In genomic region chr13:56616386-56616785, GRCm38 (mm10) we compare ENCODE assay signal across 14 mouse cellular contexts. TPM values are rescaled to one million over a fixed set of nuclear protein-coding genes. Genes with fewer than 3 reads are reported as not detected.
DNase-seq lines count a peak whose midpoint lies in the region; ATAC-seq and TF ChIP-seq lines count a peak whose summit lies in the region.
"Had no signal": no experiment of that assay in that cellular context is flagged by ENCODE, and none has a peak within 500 bp of the region (broad histone marks: within the 10 kb centered on the region; RNA-seq: fewer than 3 reads in every experiment).

No protein-coding gene starts in this region.

- no peak for TF ChIP-seq CTCF in CH12.LX (conservative IDR thresholded peaks at IDR 0.05 in 1 of 2, IDR thresholded peaks at IDR 0.05 in 1 of 2; ENCODE audit: low read depth in 2 of 2, low read length in 2 of 2)
- no peak for TF ChIP-seq CTCF in MEL (IDR thresholded peaks at IDR 0.05 in 2 of 3, conservative IDR thresholded peaks at IDR 0.05 in 1 of 3; ENCODE audit: control insufficient read depth in 1 of 3, insufficient read depth in 1 of 3, low read depth in 2 of 3, low read length in 3 of 3, poor library complexity in 1 of 3, severe bottlenecking in 1 of 3)

- no peak overlapping the region for H3K27ac ChIP-seq in kidney, embryonic 15.5 days
- H3K27ac ChIP-seq in CH12.LX (ENCODE audit: insufficient read depth, low read depth): no peak overlapping the region
- H3K27ac ChIP-seq in MEL (ENCODE audit: control insufficient read depth, low read depth, low read length): no peak overlapping the region
- H3K27ac ChIP-seq: embryonic facial prominence, embryonic 12.5 days; heart, embryonic 13.5 days; hindbrain, embryonic 12.5 days; liver, embryonic 13.5 days had no signal

- no peak for ATAC-seq in kidney, embryonic 15.5 days (replicated peaks; ENCODE audit: low FRiP score)

- in situ Hi-C loops in CH12.LX (cut with MboI; ENCODE audit: low pct_ligation_motif_present, low pct_unique_long_range_greater_than_20kb, low sequenced_read_pairs): no loop called here

- no peak for DNase-seq in kidney, postnatal 4 days
- DNase-seq in CH12.LX (ENCODE audit: extremely low read depth) (peak; percentile 3), MEL (ENCODE audit: low read depth, low spot score) (no peak)
- DNase-seq in retina, postnatal 1 day: no peak
- no peak for DNase-seq in right cerebral cortex, adult 18-20 months
- DNase-seq: kidney, adult 2 months; liver, embryonic 13.5 days; thymus, adult 18-20 months had no signal

- H3K9me3 ChIP-seq in kidney, embryonic 15.5 days (replicated peaks): no peaks in the 10 kb centered on the region
- H3K9me3 ChIP-seq in CH12.LX (replicated peaks; ENCODE audit: low read length) (no peaks in the 10 kb centered on the region), MEL (replicated peaks; ENCODE audit: insufficient read depth, low read length) (no peaks in the 10 kb centered on the region)
- no peaks in the 10 kb centered on the region for H3K9me3 ChIP-seq in megakaryocyte, embryonic 14.5 days
- H3K9me3 ChIP-seq: embryonic facial prominence, embryonic 12.5 days; heart, embryonic 13.5 days; hindbrain, embryonic 12.5 days; liver, embryonic 13.5 days had no signal

- 0 out of 2 replicates have a peak, but pooled peaks cover under 1% of the 10 kb centered on the region for H3K27me3 ChIP-seq in kidney, embryonic 15.5 days
- H3K27me3 ChIP-seq in CH12.LX (replicated peaks) (peaks cover 86% of the 10 kb centered on the region), MEL (ENCODE audit: control insufficient read depth in 1 of 2, insufficient read depth in 2 of 2, low read length in 2 of 2) (no peaks in the 10 kb centered on the region)
- H3K27me3 ChIP-seq in megakaryocyte, embryonic 14.5 days (replicated peaks): peaks cover 29% of the 10 kb centered on the region
- H3K27me3 ChIP-seq: embryonic facial prominence, embryonic 12.5 days; liver, embryonic 13.5 days had no signal

- TF ChIP-seq EP300 in CH12.LX (IDR thresholded peaks at IDR 0.05; ENCODE audit: low read length) (no peak), MEL (IDR thresholded peaks at IDR 0.05; ENCODE audit: low read depth in 1 of 2, low read length in 2 of 2) (no peak)

- 0 out of 2 replicates have a peak overlapping the region, but pooled peaks have one; percentile 13 for H3K4me2 ChIP-seq in kidney, embryonic 15.5 days
- H3K4me2 ChIP-seq in CH12.LX (ENCODE audit: insufficient read depth, low read depth, poor library complexity, severe bottlenecking): no peak overlapping the region
- H3K4me2 ChIP-seq: embryonic facial prominence, embryonic 12.5 days; heart, embryonic 13.5 days; hindbrain, embryonic 12.5 days; liver, embryonic 13.5 days had no signal

- TF ChIP-seq RAD21 in CH12.LX (IDR thresholded peaks at IDR 0.05; ENCODE audit: low read depth, low read length) (no peak), MEL (IDR thresholded peaks at IDR 0.05; ENCODE audit: low read depth, low read length) (no peak)

- H3K9ac ChIP-seq in kidney, embryonic 15.5 days: no peak overlapping the region
- H3K9ac ChIP-seq in CH12.LX (ENCODE audit: insufficient read depth, low read depth) (no peak overlapping the region), MEL (ENCODE audit: control insufficient read depth, low read depth, low read length, poor library complexity, severe bottlenecking) (no peak overlapping the region)
- H3K9ac ChIP-seq: embryonic facial prominence, embryonic 12.5 days; heart, embryonic 13.5 days; hindbrain, embryonic 12.5 days; liver, embryonic 13.5 days had no signal

- H3K4me3 ChIP-seq in kidney, embryonic 15.5 days (replicated peaks): no peak overlapping the region
- H3K4me3 ChIP-seq in CH12.LX (replicated peaks in 1 of 3; ENCODE audit: low read depth in 2 of 3, low read length in 2 of 3, poor library complexity in 1 of 3): no peak overlapping the region
- no peak overlapping the region for H3K4me3 ChIP-seq in MEL (ENCODE audit: control insufficient read depth in 1 of 2, insufficient read depth in 1 of 2, low read depth in 2 of 2, low read length in 2 of 2)
- peak overlapping the region; percentile 76 for H3K4me3 ChIP-seq in megakaryocyte, embryonic 14.5 days (replicated peaks)
- H3K4me3 ChIP-seq: embryonic facial prominence, embryonic 12.5 days; heart, embryonic 13.5 days; hindbrain, embryonic 12.5 days; liver, embryonic 13.5 days had no signal

- H3K4me1 ChIP-seq in kidney, embryonic 15.5 days: peaks cover 74% of the 10 kb centered on the region
- H3K4me1 ChIP-seq in CH12.LX (ENCODE audit: control insufficient read depth in 1 of 2, insufficient read depth in 2 of 2) (no peaks in the 10 kb centered on the region), MEL (ENCODE audit: control insufficient read depth in 1 of 2, insufficient read depth in 2 of 2, low read length in 2 of 2) (no peaks in the 10 kb centered on the region)
- peaks cover 34% of the 10 kb centered on the region for H3K4me1 ChIP-seq in megakaryocyte, embryonic 14.5 days

- WGBS in kidney, embryonic 15.5 days: 22% methylated on average over 7 of the region's 7 CpGs

- H3K79me2 ChIP-seq in CH12.LX (replicated peaks; ENCODE audit: control insufficient read depth, extremely low read depth, insufficient read depth, poor library complexity, severe bottlenecking): no peaks in the 10 kb centered on the region
- H3K79me2 ChIP-seq in MEL (ENCODE audit: control insufficient read depth, insufficient read depth, low read length, poor library complexity): no peaks in the 10 kb centered on the region

- H3K36me3 ChIP-seq in kidney, embryonic 15.5 days: peaks cover 15% of the 10 kb centered on the region
- no peaks in the 10 kb centered on the region for H3K36me3 ChIP-seq in CH12.LX (replicated peaks in 1 of 2; ENCODE audit: control insufficient read depth in 1 of 2, insufficient read depth in 1 of 2, low read length in 1 of 2)
- H3K36me3 ChIP-seq in MEL (ENCODE audit: control insufficient read depth in 1 of 2, insufficient read depth in 2 of 2, low read length in 2 of 2): no peaks in the 10 kb centered on the region
- no peaks in the 10 kb centered on the region for H3K36me3 ChIP-seq in megakaryocyte, embryonic 14.5 days (replicated peaks; ENCODE audit: low read length)
- H3K36me3 ChIP-seq: G1E; hindbrain, embryonic 12.5 days; liver, embryonic 13.5 days had no signal

- TF ChIP-seq POLR2A in CH12.LX (IDR thresholded peaks at IDR 0.05; ENCODE audit: low read depth, low read length): no peak
- TF ChIP-seq POLR2A in MEL (IDR thresholded peaks at IDR 0.05; ENCODE audit: control insufficient read depth in 1 of 2, insufficient read depth in 1 of 2, low read depth in 1 of 2, low read length in 2 of 2, poor library complexity in 1 of 2): no peak

- dilution Hi-C loops in CH12.LX (cut with MboI; ENCODE audit: extremely low pct_ligation_motif_present, extremely low pct_unique_long_range_greater_than_20kb, low sequenced_read_pairs): no loop called here

TF ChIP-seq in CH12.LX, 34 proteins besides CTCF, POLR2A, EP300 and RAD21:
- peak; percentile 91 for TF ChIP-seq ZNF384 (IDR thresholded peaks at IDR 0.05; ENCODE audit: low read depth, low read length)
- TF ChIP-seq ZKSCAN1 (IDR thresholded peaks at IDR 0.05; ENCODE audit: borderline replicate concordance, low read depth, low read length): no peak

TF ChIP-seq in MEL, 35 proteins besides CTCF, POLR2A, EP300 and RAD21:
- peak; percentile 65; the same call in 1 of the 2 replicates for TF ChIP-seq ZNF384 (IDR thresholded peaks at IDR 0.05; ENCODE audit: low read depth, low read length)
- no peak for TF ChIP-seq TBP (IDR thresholded peaks at IDR 0.05; ENCODE audit: low read depth, low read length)
TF ChIP-seq in MEL: peak in this region for 1.

RNA-seq across cellular contexts. Expression of gene Tgfbi, which starts 7.1 kb away (rescaled TPM):
- polyA plus RNA-seq in kidney, embryonic 15.5 days (2015; fragmentation: Nextera tagmentation; extraction: Ambion mirVana): 121 and 135 TPM in 2 replicates
- total RNA-seq in CH12.LX (2012; rRNA removed): not detected in 2 replicates
- total RNA-seq in CH12.LX (2014; rRNA removed): not detected in 2 replicates
- polyA plus RNA-seq in CH12.LX (2012; ENCODE audit: insufficient read length, low read depth): not detected in 2 replicates
- not detected in 2 replicates for total RNA-seq in MEL (2012; rRNA removed)
- not detected for polyA plus RNA-seq in MEL (2012; ENCODE audit: insufficient read depth in 1 of 2, insufficient read length in 2 of 2, low read depth in 1 of 2, low replicate concordance in 2 of 2, missing spikeins in 1 of 2)
- 7.2 TPM in 1 of 2 replicates, not detected in the other for polyA plus RNA-seq in megakaryocyte, embryonic 14.5 days (2012; ENCODE audit: insufficient read depth, low replicate concordance)
- total RNA-seq: G1E had no signal

Comparison
In these comparisons a context has a peak if more than half of its experiments do, and no peak if none do; other contexts are left out.
1. RNA of gene Tgfbi, which starts 7.1 kb away (polyA plus RNA-seq): 121 to 135 TPM in kidney, embryonic 15.5 days; 7.2 TPM in megakaryocyte, embryonic 14.5 days, not detected in CH12.LX and not detected in MEL; every median in the first group is over 10 times any median in the second.